Mouse (Mus musculus) cerebellum, postnatal 25 days (tissue): ENCODE data around the gene Ptpa.

ENCODE experiments used
- DNase-seq, 2 experiments: peaks; one replicate each; pipeline ENCODE4 v3.0.0; 2021; ENCODE audit warnings: mixed read lengths in 2 of 2

Gene Ptpa

GRCm38 (mm10) chr2:30439631-30440030 lies 23.8 kb downstream of the Ptpa start:
- no peak for DNase-seq

- no peak for DNase-seq
These were observed 24.4 kb downstream of the Ptpa start for GRCm38 (mm10) chr2:30440211-30440700.

- peak; percentile 63 to 65 for DNase-seq
These were observed 25.1 kb downstream of the Ptpa start for GRCm38 (mm10) chr2:30440701-30441517.

GRCm38 (mm10) chr2:30441518-30442497 lies 26.0 kb downstream of the Ptpa start:
- DNase-seq, result peak; percentile 60 to 70

- DNase-seq, result no peak
These were observed 26.7 kb downstream of the Ptpa start for GRCm38 (mm10) chr2:30442498-30442890.

GRCm38 (mm10) chr2:30443281-30443680 lies 27.4 kb downstream of the Ptpa start:
- no peak for DNase-seq

- DNase-seq, result no peak
These were observed 28.2 kb downstream of the Ptpa start for GRCm38 (mm10) chr2:30444006-30444405.

- DNase-seq, result no peak
These were observed 28.6 kb downstream of the Ptpa start for GRCm38 (mm10) chr2:30444450-30444849.

- no peak for DNase-seq
These were observed 29.5 kb downstream of the Ptpa start for GRCm38 (mm10) chr2:30445312-30445711.

GRCm38 (mm10) chr2:30446891-30447826 lies 31.3 kb downstream of the Ptpa start:
- peak; percentile 69 to 78 for DNase-seq

- DNase-seq, result no peak
These were observed 32.5 kb downstream of the Ptpa start for GRCm38 (mm10) chr2:30448371-30448770.

GRCm38 (mm10) chr2:30450530-30450929 lies 34.7 kb downstream of the Ptpa start:
- peak in 1 of 2 experiments; percentile 23 for DNase-seq

GRCm38 (mm10) chr2:30451525-30451924 lies 35.7 kb downstream of the Ptpa start:
- no peak for DNase-seq

- DNase-seq, result no peak
These were observed 37.7 kb downstream of the Ptpa start for GRCm38 (mm10) chr2:30453570-30453969.

GRCm38 (mm10) chr2:30454587-30454986 lies 38.7 kb downstream of the Ptpa start:
- DNase-seq, result no peak

- DNase-seq, result no peak
These were observed 40.5 kb downstream of the Ptpa start for GRCm38 (mm10) chr2:30456104-30456980.

GRCm38 (mm10) chr2:30458349-30458748 lies 42.5 kb downstream of the Ptpa start:
- DNase-seq, result no peak

- no peak for DNase-seq
These were observed 43.4 kb downstream of the Ptpa start for GRCm38 (mm10) chr2:30459241-30459640.

GRCm38 (mm10) chr2:30463341-30463761 lies 47.5 kb downstream of the Ptpa start:
- DNase-seq, result peak in 1 of 2 experiments; percentile 55

GRCm38 (mm10) chr2:30463904-30464330 lies 48.1 kb downstream of the Ptpa start:
- peak; percentile 78 to 79 for DNase-seq

- no peak for DNase-seq
These were observed 48.6 kb downstream of the Ptpa start for GRCm38 (mm10) chr2:30464411-30464810.
